Mouse (Mus musculus) lung, postnatal 25 days (tissue): ENCODE results near the gene Bahcc1.

ENCODE experiments used
- DNase-seq: peaks from one replicate; pipeline ENCODE4 v3.0.0; 2022; ENCODE audit warnings: low spot score

Gene Bahcc1

DNA sequence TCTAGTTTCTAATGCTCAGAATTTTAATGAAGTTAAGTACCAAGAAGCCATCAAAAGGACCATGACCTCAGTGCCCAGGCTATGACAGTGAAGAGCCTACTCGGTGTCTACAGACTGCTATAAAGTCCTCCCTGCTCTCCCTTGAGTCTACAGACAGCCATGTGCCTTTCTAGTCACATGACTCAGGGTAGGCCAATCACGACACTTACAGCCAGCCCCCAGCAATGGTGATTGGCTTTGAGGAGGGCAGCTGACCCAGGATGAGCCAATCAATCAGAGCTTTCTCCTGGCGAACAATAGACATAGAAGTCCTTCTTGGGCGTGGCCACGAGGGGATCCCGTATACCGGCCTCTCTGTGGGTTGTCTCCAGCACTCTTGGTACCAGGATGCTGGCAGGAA, 65.0 kb downstream of the Bahcc1 start:
- DNase-seq, result no peak

- DNase-seq, result no peak
Measured at GRCm38 (mm10) chr11:120298441-120299141, 65.8 kb downstream of the Bahcc1 start.

- no peak for DNase-seq
Measured at GRCm38 (mm10) chr11:120299484-120299883, 66.7 kb downstream of the Bahcc1 start.

DNA sequence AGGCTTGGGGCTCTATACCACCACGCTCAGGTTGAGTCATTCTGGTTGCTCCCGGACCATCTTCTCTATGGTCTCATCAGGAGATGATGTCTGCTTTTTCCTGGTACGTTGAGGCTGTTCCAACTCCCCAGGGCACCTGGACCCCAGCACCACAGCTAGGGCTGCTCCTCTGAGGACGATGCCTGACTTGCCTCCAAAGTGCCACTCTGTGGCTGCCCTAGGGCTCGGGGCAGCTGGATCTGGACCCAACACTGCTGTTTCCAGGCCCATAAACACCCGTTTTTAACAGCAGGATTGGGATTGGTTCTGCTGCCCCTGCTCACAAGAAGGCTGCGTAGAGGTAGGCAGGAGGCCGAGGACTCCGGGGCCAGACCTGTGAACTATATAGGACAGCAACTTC, 70.4 kb downstream of the Bahcc1 start:
- no peak for DNase-seq

- DNase-seq, result no peak
Measured at GRCm38 (mm10) chr11:120303559-120304349, 71.0 kb downstream of the Bahcc1 start.

- no peak for DNase-seq
Measured at GRCm38 (mm10) chr11:120304350-120304694, 71.6 kb downstream of the Bahcc1 start.

GRCm38 (mm10) chr11:120304886-120305534, 72.3 kb downstream of the Bahcc1 start:
- peak; percentile 88 for DNase-seq

- no peak for DNase-seq
Measured at GRCm38 (mm10) chr11:120305535-120306365, 73.0 kb downstream of the Bahcc1 start.

- DNase-seq, result no peak
Measured at GRCm38 (mm10) chr11:120306366-120307131, 73.8 kb downstream of the Bahcc1 start.

DNA sequence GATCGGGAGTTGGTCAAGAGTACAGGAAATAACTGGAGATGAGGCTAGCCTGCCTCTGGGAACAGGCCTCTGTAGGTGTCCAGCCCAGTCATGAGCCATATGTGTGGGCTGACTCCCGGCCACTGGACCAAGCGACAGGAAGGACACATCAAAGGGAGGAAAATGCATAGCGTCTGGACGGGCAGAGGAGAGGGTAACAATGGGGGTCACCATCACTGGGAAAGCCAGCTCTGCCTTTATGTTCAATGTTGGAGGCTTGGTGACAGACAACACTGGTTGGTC, 74.3 kb downstream of the Bahcc1 start:
- DNase-seq, result no peak

- peak; percentile 95 for DNase-seq
Measured at GRCm38 (mm10) chr11:120307566-120308430, 75.1 kb downstream of the Bahcc1 start.

GRCm38 (mm10) chr11:120308441-120309320, 75.9 kb downstream of the Bahcc1 start:
- DNase-seq, result no peak

GRCm38 (mm10) chr11:120310813-120311312, 78.1 kb downstream of the Bahcc1 start:
- peak; percentile 93 for DNase-seq

GRCm38 (mm10) chr11:120311561-120311960, 78.8 kb downstream of the Bahcc1 start:
- peak; percentile 72 for DNase-seq

DNA sequence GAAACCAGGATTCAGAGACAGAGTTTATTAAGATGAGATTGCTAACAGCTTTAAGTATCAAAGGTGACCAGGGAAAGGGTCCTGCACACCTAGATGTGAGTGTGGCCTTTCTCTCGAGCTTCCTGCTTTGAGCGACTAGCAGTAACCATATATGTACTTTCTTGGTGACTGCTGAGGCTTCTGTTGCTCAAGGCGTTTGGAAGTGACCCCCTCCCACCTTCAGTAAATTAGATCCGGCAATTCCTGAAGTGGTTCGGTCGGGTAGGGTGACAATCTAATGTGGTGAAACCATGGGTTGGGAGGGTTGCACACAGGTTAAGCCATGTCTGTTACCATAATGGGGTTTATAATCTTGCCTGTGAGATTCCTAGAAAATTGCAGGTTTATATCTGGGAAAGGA, 79.3 kb downstream of the Bahcc1 start:
- no peak for DNase-seq

DNA sequence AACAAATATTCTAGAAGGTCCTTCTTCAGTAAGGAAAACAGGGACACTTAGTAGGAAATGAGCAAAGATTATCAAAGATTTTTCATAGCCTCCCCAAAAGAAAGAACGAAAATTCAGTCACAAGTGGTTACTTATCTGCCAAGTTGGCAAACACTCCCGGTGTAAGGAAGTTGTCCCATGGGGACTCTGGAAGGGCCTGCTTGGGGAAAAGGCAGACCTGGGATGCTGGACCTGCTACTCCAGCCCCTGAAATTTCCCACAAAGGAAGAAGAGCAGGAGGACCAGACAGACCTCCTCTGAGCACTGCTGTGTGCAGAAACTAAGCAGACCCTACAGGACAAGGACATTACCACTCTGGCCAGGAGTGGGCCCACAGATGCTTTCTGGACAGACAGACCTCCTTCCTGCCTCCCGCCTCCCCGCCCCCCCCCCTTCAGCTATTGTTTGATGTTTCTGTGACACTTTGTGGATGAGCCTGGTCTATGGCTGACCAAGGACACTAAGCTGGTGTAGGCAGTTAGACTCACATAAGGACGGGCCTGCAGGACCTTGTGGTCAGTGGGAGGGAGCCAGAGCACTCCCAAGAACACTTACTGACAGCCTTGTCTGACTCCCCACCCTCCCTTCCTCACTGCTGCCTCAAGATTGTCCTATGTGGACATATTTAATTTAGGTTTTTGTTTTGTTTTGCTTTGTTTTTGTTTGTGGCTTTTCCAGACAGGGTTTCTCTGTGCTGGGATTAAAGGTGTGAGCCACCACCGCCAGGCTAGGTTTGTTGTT, 81.3 kb downstream of the Bahcc1 start:
- DNase-seq, result no peak

- no peak for DNase-seq
Measured at GRCm38 (mm10) chr11:120314721-120315415, 82.1 kb downstream of the Bahcc1 start.

DNA sequence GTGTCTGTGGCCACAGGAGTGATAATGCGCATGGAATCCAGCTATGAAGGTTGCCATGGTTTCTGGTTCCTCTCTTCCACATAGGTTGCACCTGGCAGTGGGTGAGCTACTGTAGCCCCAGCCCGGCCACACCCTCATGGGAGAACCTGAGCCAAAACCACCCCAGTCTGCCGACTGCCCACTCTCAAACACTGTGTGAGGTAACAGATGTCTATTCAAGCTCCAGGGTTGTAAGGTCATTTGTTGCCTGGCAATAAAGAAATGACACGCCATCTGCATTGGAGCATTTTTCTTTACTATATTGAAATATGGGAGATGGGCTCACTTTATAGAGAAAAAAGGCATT, 82.6 kb downstream of the Bahcc1 start:
- no peak for DNase-seq
